Mouse (Mus musculus) kidney, adult 18-20 months (tissue): ENCODE measurements at regions not wholly inside any gene's neighbourhood (a gene's known extent, or its start where the extent isn't known, plus 50 kb on each side); places are given as distances from the start of the nearest gene placed in this dataset.
A peak's percentile ranks its signal among the peaks of the same experiment; 100 is the strongest.

ENCODE experiments used
- DNase-seq: peaks from one replicate; pipeline ENCODE4 v3.0.0; 2021

DNA sequence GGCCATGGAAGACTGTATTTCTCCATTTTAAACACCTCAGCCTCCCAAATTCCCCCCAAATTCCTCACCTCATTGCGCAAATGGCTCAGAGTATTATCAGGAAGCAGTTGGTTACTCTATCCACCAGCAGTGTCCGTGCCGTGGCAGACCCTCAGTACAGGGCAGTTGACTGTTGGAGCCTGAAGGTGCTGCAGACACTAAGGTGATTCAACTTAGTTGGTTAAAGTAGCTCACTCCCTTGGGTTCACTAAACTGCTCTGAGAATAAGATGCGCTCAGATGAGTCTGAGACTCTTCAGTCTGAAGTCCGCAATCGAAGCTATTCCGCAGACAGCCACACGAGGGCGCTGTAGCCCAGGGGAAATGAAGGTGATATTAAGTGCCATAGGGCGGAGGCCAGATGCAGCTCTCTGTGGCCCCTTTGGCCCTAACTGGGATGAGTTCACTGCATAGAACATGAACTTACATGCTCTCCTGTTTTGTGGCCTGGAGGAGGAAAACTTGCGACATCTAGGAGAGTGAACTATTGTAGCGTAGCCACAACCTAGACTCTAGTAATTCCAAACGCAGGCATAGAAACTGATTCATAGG, 62.9 kb downstream of the Amer3 start:
- peak; percentile 35 for DNase-seq

DNA sequence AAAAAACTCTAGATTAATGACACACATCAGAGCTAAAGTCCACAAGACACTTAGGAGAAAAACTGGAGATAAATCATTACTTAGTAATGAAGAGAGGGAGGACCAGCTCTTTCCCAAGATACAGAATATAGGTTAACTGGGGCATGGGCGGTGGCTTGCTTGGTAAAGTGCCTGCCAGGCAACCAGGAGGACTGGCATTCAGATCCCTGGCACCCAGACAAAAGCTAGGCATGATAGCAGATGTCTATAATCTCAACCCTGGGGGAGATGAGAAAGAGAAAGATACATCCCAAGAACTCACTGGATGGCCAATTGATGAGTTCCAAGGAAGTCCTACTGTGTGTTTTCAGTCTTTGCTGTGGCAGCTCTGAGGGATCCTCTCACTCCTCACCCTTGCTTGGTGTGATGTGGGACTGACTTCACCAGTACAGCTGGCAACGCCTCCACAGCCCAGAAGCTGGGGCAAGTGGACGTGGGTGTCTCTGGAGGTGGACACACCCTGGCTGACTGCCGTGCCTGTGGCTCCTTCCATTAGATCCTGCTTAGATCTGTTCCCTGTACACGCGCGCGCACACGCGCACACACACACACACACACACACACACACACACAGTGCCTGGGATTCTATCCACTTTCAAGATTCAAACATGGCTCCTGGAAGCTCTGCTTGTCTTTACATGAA, 74.6 kb downstream of the Amer3 start:
- no peak for DNase-seq

DNA sequence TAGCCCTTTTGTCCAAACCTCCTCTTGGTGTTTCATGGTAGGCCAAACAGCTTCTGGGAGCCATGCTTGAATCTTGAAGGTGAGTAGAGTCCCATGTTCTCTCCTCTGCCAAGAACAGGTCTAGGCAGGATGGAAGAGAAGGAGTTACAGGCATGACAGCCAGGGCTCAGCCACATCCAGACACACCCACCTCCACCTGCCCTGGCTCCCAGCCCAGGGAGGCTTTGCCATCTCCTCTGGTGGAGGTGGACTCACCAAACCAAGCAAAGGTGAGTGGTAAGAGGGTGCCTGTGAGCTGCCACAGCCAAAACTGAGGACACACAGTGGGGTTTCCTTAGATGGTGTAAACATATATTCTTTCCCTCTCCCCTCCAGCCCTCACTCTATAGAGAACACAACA, 78.0 kb downstream of the Amer3 start:
- no peak for DNase-seq

DNA sequence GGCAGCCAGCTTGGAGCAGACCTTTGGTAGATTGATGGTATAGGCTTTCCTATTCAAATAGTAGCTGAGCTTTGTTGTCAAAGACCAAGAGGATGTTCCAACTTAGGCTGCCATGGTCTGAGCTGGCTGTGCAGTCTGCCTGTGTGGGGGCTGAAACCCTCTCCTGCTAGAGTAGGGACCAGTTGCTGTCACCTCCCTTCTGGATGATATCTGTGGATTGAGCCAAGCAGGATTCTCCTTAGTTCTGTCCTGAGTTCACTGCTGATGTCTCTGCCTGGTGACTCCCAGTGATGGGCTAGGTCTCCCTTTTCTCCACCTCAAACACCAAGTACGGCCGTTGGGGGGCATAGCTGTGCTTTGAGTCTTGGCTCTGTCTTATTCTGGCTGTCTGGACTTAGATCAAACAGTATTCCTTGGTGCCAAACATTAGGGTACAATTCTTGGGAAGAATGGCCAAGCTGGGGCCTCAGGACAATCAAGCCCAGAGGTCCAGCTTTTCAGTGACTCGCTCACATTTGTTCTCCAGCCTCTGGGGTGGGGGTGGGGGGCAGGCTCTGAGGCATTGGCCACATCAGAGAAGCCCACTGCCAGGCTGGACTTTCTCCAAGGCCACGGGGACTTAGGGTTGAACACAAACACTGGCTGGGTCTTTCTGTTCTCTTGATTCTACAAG, 84.6 kb downstream of the Amer3 start:
- no peak for DNase-seq

DNA sequence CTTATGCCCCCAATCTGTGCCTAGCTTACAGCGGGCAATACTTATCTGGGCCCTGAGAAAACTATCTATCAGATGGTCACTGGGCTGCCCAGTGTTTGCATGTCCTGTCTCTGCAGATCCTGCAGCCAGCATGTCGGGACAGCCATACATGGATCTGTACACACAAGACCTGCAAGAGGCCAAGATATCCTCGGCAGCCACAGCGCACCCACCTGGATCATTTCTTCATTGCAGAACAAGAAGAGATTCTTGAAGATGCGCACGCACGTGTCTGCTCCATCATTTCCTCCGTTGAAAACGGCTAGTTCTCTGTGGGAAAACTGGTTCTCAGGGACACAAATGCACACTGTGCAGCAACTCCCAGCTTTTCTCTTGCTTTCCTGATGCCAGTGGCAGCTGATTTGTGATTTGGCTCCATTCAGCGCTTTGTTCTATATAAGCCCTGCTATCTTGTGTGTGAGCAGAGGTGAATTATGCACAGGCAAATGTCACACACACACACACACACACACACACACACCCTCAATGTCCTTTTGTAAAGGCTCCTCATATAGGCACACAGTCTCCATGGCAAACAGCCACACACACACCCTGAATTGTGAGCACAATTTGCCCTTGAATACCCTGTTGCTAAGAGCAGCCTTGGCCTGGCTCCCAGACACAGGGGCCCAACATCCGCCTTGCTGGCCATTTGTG, 85.5 kb downstream of the Amer3 start:
- DNase-seq, result no peak

DNA sequence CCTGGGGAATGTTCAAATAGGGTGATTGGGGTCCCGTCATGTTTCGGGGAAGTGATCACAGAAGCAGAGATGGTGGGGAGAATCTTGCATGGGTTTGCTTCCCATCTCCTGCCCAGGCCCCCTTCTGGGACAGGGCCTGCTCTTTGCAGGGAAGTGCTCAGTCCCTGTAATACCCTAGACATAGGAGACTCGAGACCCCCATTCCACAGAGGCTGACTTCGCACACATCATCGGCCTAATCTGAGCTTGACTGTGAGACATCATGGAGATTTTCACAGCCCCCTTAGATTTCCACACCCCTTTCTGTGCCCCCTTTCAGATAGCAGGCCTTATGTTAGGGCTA, 86.0 kb downstream of the Amer3 start:
- no peak for DNase-seq

DNA sequence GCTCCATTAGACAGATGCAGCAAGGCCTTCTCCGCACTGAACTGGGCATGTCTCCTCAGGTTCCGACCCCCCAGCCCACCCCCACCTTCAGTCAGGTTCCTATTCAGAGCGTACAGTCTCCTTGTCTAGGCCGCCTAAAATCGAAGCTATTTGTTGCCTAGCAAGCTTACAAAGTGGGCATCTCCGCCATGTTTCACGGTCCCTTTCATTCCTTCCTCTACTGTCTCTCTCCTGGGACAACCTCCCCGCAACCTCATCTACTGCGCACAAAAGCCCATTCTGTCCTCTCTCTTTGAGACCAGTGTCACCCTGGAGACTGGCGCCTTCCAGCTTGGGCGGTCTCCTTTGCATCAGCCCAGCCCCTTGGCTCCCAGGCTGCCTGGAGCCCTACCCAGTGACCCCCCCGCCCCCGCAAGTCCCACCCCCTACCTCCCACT, 86.8 kb downstream of the Amer3 start:
- no peak for DNase-seq

DNA sequence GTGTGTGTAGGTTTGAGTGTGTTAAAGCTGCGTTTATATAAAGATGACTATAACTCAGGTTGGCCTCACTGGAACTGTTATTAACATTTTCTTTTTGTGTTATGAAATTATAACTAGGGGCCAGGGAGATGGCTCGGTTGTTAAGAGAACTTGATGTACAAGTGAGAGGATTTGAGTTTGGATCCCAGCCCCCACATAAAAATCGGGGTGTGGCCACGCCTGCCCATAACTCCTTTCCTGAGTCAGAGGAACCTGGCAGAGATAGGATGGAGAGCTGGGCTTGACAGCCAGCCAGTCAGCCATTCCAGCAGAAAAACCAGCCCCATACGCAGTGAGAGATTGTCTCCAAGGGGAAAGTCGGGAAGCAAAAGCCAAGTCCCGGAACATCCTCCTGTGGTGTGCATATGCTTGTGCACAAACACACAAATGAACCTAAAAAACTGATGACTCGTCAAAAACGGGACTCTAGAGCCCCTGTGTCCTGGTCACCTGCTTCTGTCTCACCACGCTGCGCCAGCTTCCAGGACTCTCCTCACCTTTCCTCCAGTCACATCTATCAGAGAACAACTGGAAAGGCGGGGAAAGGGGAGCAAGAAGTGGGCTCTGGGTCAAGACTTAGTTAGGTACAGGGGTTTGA, 97.8 kb downstream of the Amer3 start:
- no peak for DNase-seq

DNA sequence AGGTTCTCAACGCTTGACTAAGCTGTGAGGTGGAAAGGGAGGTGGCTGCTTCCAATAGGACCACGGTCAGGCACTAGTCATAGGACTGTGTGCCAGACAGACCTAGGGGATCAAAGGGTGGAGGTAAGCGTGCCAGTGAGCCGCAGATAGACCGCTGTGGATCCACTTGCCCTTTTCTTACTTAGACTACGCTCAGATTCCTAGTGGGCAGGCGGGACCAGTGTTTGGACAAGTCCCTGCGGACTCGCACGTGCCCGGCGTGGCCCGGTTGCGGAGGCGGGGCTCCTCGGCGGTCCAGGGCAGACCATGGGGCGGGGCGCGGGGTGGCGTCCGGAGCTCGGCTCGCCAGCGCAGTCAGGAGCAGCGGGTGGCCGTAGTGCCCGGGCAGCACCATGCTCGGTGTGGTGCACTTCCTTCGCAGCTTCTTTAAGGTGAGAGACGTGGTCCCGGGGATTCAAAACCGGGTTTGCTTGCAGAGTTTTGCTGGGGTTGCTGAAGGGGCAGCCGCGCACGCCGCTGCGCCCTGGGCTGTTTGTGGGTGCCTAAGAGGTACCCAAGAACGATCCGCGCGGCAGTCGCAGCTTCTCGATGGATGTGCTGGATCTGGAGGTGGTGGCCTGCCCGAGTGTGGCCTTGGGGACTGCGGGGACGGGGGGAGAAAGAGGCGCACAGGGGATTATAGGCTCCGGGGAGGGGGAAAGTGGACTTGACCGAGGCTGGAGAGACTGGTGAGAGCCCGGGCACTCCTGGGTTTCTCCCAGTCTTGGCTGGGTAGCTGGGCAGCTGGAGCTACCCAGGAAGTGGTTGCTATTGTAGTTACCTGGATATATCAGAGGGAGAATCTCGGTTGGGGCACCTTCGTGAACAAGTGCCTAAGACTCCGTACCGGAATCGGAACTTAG, 98.6 kb downstream of the Amer3 start:
- DNase-seq, result peak; percentile 65

DNA sequence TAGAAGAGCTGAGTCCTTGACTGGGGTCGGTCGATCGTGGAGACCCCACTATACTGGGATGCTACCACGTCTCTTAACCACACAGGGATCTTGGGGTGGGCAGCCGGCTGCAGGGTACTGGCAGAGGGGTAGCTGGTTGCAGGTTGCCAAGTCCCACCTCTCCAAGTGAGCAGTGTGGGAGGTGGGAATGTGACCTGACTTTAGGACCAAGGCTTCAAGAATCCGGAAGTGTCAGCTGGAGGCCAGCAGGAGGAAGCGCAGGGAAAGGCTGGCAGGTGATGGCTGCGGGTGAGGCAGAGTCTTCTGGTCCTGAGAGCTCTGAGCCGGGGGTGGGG, 99.2 kb downstream of the Amer3 start:
- DNase-seq, result peak; percentile 10

DNA sequence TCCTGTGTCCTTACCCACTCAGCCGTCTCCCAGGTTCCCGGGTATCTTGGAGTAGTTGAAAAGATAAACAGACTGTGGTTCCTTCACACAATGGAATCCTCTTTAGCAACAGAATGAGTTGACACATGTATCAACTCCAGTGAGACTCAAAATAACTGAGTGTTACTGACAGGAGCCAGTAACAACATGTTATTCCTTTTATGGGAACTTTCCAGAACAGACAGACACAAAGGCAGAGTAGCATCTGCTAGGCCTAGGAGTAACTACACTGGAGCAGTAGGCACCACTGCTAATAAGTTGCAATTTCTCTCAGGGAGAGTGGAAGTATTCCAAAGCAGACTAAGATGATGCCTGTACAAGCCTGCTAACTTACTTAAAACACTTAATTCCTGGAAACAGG, 107.1 kb downstream of the Amer3 start:
- DNase-seq, result no peak

DNA sequence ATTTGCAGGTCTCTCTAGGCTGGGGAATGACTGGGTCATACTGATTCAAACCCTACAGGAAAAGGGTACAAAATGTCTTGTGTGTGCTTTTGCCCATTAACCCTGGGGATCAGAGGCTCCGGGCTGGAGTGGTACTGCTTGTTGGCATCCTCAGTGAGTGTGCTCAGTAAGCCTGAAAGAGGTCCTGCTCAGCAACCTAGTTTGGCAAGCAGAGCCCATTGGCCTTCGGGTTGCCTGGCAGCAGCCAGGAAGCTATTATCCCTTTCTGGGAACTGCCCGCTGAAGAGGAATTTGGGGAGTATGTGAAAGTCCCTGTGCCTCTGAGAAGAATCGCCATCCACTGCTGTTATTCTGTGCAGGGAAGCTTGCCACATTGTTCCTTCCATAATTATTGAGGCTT, 117.1 kb downstream of the Amer3 start:
- no peak for DNase-seq

DNA sequence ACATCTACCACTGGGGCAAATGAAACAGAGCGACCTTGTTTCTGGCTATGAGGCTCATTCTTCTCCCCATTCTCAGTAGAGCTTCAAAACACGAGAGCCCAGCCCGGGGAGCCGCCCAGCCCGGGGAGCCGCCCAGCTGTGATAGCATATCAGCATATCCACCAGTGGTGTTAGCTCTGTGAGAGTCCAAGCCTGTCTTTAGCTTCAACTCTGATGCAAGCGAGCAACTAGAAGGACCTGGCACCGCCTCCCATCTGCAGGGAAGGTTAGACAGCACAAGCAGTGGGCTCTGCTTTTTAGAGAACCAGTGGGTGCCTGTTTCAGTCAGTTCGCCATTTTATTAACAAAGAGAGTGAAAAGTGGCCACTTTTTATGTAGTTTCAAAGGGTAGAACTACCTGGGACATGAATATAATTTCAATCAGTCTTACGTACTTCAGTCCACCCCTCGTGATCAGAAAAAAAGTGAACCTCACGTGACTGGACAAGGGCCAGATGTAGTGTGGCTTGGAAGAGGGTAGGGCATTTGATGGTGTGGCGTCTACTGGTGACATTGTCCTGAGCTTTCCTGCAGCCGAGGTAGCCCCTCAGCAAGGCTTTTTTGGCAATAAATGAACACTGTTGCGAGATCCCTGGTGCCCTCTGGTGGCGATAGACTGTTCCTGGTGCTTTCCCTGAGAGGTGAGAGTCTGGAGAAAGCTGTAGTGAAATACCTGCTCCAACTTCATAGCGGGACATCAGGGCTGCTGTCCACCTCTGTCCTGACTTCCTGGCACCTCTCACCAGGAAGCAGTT, 121.0 kb downstream of the Amer3 start:
- peak; percentile 32 for DNase-seq

DNA sequence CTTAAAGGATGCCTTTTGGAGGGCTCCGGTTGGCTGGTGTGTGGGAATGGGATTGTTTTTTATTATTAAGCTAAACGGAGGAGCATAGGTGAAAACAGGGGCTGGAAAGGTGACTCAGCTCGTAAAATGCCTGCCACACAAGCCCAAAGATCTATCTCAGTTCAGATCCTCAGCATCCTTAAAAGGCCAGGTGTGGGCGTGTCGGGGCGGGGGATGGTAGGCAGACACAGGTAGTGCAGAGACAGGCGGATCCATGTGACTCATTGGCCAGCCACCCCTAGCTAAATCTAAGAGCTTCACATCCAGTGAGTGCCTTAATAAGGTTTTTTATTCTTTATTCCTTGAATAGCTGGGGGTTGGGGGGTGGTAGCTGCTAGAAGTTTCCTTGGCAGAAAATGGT, 122.0 kb downstream of the Amer3 start:
- no peak for DNase-seq

DNA sequence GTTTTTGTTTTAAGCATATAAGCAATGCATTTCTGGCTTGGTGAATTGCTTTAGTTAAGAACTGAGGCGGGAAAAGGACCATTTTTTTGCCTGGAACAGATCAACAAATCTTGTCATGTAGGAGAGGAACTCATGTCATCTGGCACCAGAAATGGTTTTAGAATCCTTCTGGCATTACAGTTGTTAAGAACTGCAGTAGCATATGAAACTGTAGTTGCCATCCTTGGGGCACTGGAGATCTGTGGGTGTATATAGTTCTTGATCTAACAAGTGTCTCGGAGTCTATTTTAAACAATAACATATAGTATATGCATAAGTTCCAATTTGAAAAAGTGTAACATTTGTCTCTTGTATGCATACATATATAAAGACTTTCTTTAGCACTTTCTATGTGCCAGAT, 129.6 kb downstream of the Amer3 start:
- DNase-seq, result no peak

DNA sequence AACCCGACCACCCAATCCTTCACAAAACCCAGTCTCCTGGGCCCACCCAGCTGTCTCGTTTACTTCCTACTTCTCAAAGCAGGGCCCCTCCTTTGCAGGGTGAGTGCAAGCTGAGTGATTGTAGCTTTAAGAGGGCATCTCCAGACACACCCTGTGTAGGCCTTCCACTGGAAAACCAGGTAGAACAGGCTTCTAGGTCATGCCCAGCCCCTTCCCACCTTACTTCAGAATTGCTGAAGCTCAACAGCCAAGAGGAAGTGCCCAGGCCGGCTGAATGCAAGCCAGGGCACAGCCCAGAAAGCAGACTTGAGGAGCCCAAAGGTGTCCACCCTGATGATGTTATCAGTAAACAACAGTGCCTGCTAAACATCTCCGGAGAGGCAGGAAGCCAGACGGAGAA, 120.2 kb downstream of the Fam168b start:
- no peak for DNase-seq

DNA sequence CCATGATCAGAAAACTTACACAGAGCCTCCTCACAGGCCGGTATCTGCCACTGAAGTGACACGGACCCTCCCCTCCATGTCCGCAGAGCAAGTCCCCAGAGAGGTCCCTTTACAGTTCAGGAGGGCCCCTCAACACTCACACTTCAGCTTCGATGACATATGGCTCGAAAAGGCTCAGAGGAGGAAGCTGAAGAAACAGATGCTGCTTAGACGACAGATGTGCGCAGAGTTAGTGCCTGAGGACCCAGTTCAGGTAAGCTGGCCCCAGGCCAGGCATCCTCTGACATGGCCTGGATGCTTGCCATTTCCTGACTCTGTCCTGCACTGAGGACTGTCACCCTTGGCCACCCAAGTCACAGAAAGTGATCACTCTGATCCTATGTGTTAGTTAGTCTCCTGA, 110.7 kb downstream of the Fam168b start:
- no peak for DNase-seq

DNA sequence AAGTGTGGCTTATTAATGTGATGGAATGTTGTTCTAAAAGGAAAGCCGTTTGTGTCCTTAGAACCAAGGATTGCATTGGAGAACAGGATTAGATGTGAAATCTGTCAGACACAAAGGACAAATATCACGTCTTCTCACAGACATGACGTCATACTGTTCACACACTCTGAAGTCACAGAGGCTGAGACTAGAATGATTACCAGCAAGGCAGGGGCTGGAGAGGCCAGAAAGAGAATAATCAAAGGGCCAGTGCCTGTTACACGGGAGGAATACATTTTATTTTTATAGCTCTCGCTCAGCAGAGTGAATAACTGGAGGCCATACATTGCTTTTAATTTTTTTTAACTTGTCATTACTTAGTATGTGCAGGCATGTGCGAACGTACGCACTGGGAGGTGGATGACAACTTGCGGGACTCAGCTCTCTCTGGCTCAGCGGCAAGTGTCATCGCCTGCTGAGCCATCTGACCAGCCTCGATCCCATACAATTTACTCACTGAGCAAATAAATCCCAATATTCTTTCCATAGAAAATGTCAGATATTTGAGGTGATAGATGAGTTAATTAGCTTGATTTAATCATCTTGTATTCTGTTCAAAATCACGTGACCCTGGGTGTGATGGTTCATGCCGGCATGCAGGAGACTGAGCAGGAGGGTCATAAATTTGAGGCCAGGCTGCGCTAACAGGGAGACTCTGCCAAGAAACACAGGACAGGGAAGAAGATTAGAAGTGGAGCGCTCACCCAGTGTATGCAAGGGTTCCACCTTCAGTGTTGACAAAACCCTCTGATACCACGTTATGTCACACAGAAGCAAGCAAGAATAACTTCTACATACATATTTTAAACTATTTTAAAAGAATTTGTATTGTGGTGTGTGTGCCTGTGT, 109.6 kb downstream of the Fam168b start:
- DNase-seq, result no peak

DNA sequence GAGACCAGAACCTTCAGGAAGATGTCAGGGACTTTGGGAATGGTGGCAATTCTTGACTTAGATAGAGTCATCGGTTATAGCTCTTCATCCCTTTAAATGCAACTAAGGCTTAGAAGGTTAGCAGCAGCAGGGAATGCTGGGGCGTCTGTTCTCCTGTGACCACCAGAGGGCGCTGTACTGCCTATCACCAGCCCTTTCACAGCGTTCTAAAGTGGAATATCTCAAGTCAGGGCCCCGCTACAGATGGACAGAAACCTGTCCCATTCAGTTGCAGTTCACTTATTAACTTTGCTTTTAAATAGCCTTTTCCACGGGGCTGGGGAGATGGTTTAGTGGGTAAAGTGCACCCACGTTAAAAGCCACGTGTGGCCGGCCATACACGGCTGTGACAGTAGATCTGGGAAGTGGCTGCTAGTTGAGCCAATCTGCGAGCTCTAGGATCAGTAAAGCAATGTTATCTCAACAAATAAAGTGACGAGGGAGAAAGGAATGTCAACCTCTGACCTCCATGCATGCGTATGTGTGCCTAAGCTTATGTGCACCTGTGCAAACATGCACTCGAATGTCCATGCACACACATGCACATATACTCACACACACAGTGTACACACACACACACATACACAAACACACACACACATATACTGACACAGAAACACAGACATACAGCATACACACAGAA, 104.3 kb downstream of the Fam168b start:
- peak; percentile 70 for DNase-seq

DNA sequence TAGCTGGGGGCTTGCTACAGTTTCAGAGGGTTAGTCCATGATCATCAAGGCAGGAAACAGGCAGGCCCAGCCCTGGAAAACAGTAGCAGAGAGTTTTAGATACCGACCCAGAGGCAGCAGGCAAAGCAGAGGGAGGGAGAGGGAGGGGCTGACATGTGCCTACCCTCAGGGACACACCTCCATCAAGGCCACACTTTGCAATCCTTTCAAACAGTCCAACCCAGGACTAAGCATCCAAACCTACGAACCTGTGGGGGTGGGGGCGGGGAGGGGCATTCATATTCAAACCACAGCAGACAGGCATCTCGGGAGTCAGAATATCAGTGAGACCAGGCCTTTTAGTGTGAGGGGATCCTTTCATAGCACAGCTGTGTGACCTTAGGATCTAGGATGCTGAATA, 103.2 kb downstream of the Fam168b start:
- no peak for DNase-seq
